Mouse (Mus musculus): ENCODE data around the gene Ttbk2. TPM values are rescaled to one million over a fixed set of nuclear protein-coding genes. Genes with fewer than 3 reads are reported as not detected.

Gene Ttbk2
- polyA plus RNA-seq (2015; fragmentation: Nextera tagmentation; extraction: Ambion mirVana), result 11.6 and 12.3 TPM in 2 replicates

GRCm38 (mm10) chr2:120850424-120851082, at the start of gene Ttbk2:
Ttbk2 (minus strand) TSS chr2:120850604.
- H3K9ac ChIP-seq, result peak within 1 kb of the TSS; percentile 90
- ATAC-seq (ENCODE audit: low read depth), result peak; percentile 100
- H3K4me2 ChIP-seq, result peak within 1 kb of the TSS; percentile 71
- H3K27ac ChIP-seq (replicated peaks), result peak within 1 kb of the TSS; percentile 91
- H3K27me3 ChIP-seq, result no peaks in the 10 kb centered on the region
- H3K9me3 ChIP-seq, result no peaks in the 10 kb centered on the region
- peak within 1 kb of the TSS; percentile 92 for H3K4me3 ChIP-seq
- H3K4me1 ChIP-seq (replicated peaks), result peaks cover 22% of the 10 kb centered on the region
- WGBS, result 1% methylated on average over 38 of the region's 39 CpGs
- no peaks in the 10 kb centered on the region for H3K36me3 ChIP-seq

DNA sequence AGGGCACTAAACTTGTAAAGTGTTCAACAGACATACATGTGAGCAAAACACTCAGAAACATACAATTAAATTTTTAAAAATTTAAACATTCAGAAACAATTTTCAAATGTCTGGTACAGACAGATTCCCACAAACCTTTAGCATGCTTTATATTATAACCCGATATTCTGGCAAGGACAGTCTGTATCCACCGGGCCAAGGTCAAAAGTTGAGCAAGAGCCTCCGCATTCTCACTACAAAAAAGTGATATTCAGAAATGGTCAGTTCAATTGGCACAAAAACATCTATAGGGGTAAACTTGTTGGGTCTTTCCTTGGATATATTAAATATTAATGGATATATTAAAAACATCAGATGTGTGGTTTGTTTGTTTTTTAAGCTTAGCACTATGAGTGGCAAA, 46.0 kb upstream of the Ttbk2 start:
- no peak for ATAC-seq (ENCODE audit: low read depth)
- Histone ChIP-seq H3K4me3 (no peak overlapping the region), H3K4me1 (replicated peaks) (no peaks in the 10 kb centered on the region), H3K27me3 (no peaks in the 10 kb centered on the region), H3K9me3 (no peaks in the 10 kb centered on the region), H3K27ac (replicated peaks) (no peak overlapping the region), H3K36me3 (peaks cover 94% of the 10 kb centered on the region), H3K9ac (no peak overlapping the region), H3K4me2 (no peak overlapping the region)
- 96% methylated on average over 3 of the region's 3 CpGs for WGBS

DNA sequence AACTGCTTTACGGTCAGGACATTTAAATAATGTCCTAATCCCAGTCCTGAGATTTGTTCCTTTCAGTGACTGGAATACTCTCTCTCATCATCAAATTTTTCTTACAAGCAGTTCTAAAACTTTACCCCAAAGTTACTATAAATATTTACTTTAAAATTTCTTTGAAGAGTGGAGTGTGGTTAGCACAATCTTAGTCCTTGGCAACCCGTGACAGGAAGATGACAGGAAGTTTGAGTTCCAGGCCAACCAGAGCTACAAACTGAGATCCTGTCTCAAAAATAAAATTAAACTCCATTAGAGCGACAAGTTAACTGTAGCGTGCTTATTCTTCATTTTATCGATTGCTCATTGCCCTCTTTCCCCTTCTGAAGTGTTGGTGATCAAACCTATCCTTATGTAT, 37.2 kb upstream of the Ttbk2 start:
- H3K27me3 ChIP-seq, result no peaks in the 10 kb centered on the region
- no peak overlapping the region for H3K4me3 ChIP-seq
- no peak for ATAC-seq (ENCODE audit: low read depth)
- H3K4me2 ChIP-seq, result no peak overlapping the region
- peaks cover 74% of the 10 kb centered on the region for H3K36me3 ChIP-seq
- H3K27ac ChIP-seq (replicated peaks), result no peak overlapping the region
- WGBS, result 93% methylated on average over 5 of the region's 5 CpGs
- H3K9me3 ChIP-seq, result no peaks in the 10 kb centered on the region
- H3K4me1 ChIP-seq (replicated peaks), result no peaks in the 10 kb centered on the region
- H3K9ac ChIP-seq, result no peak overlapping the region

DNA sequence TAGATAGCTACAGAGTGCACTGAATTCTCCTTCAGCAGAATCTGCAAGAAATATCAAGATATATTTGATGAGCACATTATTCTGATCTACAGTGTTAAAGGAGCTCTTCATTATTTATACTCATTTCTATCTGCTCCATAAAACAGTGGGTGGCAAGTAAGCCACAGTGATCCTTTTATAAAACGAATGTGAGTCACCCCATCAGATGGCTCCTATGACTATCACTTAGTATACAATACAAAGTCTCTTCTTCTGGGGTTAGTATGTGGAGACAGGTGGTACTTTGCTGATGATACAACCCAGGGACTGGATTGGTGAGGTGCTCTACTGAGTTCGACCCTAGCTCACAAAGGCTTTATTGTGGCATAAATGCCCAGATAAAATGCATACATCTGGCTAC, 22.8 kb upstream of the Ttbk2 start:
- Histone ChIP-seq H3K27ac (replicated peaks) (no peak overlapping the region), H3K4me1 (replicated peaks) (no peaks in the 10 kb centered on the region), H3K9ac (no peak overlapping the region), H3K27me3 (no peaks in the 10 kb centered on the region), H3K4me2 (no peak overlapping the region), H3K9me3 (no peaks in the 10 kb centered on the region), H3K36me3 (peaks cover 79% of the 10 kb centered on the region), H3K4me3 (no peak overlapping the region)
- WGBS, result 81% methylated on average over 2 of the region's 2 CpGs
- ATAC-seq (ENCODE audit: low read depth), result no peak

DNA sequence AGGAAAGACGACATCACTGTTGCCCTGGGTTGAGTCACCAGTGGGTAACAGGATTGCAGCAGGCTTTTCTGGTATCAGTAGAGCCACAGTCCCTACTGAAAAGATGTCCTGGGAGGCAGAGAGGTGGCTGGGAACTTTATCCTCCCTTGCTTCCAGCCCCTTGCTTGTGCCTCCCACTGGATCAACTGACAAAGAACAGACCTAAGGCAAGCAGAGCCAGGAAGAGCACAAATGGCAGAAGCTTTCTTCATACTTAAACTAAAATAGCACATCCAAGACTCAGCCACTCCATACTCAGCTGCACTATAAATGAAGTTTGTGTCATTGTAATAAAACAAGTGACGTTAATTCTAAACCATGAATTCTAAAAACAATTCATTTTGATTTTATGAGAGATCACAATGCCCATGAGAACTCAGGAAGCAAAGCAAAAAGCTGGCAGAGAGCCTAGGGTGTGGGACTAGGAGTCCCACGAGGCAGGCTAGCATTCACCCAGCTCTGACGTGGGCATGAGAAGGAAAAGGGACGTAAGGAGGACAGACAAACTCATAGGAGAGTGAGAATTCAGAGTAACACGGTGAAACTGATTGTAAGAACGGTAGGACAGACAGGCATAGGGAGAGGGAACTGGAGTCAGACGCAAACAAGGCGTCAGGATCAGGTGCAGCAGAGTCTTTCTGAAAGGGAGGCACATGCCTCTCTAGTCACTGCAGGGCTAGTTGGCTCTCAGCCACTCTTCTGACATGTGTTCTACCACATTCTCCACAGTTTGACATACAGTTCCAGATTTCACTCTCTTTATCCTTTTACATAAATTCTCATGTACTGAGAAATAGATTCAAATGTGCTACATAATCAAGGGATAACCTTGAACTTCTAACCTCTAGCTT, 21.3 kb upstream of the Ttbk2 start:
- no peaks in the 10 kb centered on the region for H3K4me1 ChIP-seq (replicated peaks)
- no peak for ATAC-seq (ENCODE audit: low read depth)
- H3K4me2 ChIP-seq, result no peak overlapping the region
- no peak overlapping the region for H3K9ac ChIP-seq
- no peak overlapping the region for H3K4me3 ChIP-seq
- H3K9me3 ChIP-seq, result no peaks in the 10 kb centered on the region
- peaks cover 80% of the 10 kb centered on the region for H3K36me3 ChIP-seq
- H3K27me3 ChIP-seq, result no peaks in the 10 kb centered on the region
- H3K27ac ChIP-seq (replicated peaks), result no peak overlapping the region; the same call in 1 of the 2 replicates
- 75% methylated on average over 9 of the region's 9 CpGs for WGBS

DNA sequence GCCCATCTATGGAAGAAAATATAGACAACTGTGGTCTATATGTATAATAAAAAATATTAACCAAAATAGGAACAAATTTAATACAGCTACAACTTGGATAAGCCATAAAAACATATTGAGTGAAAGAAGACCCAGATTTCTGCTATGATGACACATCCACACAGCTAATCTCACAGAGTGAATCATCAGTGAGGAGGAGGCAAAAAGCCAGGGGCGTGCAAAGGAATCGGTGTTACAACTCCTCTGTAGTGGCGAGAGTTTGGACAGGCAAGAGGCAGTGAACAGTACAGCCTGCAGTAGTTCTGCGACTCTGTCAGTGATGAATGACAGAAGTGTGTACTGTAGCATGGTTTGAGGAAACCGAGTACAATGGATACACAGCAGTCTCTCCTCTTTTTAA, 16.9 kb upstream of the Ttbk2 start:
- H3K4me3 ChIP-seq, result no peak overlapping the region
- H3K36me3 ChIP-seq, result peaks cover 84% of the 10 kb centered on the region
- no peak for ATAC-seq (ENCODE audit: low read depth)
- H3K9ac ChIP-seq, result no peak overlapping the region
- no peaks in the 10 kb centered on the region for H3K4me1 ChIP-seq (replicated peaks)
- H3K9me3 ChIP-seq, result no peaks in the 10 kb centered on the region
- H3K4me2 ChIP-seq, result no peak overlapping the region
- WGBS, result 92% methylated on average over 5 of the region's 5 CpGs
- no peak overlapping the region for H3K27ac ChIP-seq (replicated peaks)
- H3K27me3 ChIP-seq, result no peaks in the 10 kb centered on the region

- WGBS, result 20% methylated on average over 1 of the region's 1 CpGs
- H3K4me3 ChIP-seq, result no peak overlapping the region
- H3K4me1 ChIP-seq (replicated peaks), result no peaks in the 10 kb centered on the region
- no peak overlapping the region for H3K27ac ChIP-seq (replicated peaks)
- H3K27me3 ChIP-seq, result no peaks in the 10 kb centered on the region
- H3K36me3 ChIP-seq, result peaks cover 83% of the 10 kb centered on the region
- ATAC-seq (ENCODE audit: low read depth), result no peak
- no peaks in the 10 kb centered on the region for H3K9me3 ChIP-seq
- H3K9ac ChIP-seq, result no peak overlapping the region
- no peak overlapping the region for H3K4me2 ChIP-seq
Observed at GRCm38 (mm10) chr2:120866561-120866960, 16.2 kb upstream of the Ttbk2 start.

GRCm38 (mm10) chr2:120863389-120863788, 13.0 kb upstream of the Ttbk2 start:
- Histone ChIP-seq H3K4me2 (no peak overlapping the region), H3K9me3 (no peaks in the 10 kb centered on the region), H3K27ac (replicated peaks) (no peak overlapping the region), H3K4me3 (no peak overlapping the region), H3K27me3 (no peaks in the 10 kb centered on the region), H3K9ac (no peak overlapping the region), H3K36me3 (peaks cover 70% of the 10 kb centered on the region), H3K4me1 (replicated peaks) (no peaks in the 10 kb centered on the region)
- 95% methylated on average over 1 of the region's 1 CpGs for WGBS
- ATAC-seq (ENCODE audit: low read depth), result no peak

GRCm38 (mm10) chr2:120860699-120861098, 10.3 kb upstream of the Ttbk2 start:
- no peak for ATAC-seq (ENCODE audit: low read depth)
- H3K27me3 ChIP-seq, result no peaks in the 10 kb centered on the region
- H3K27ac ChIP-seq (replicated peaks), result no peak overlapping the region

GRCm38 (mm10) chr2:120858131-120858530, 7.7 kb upstream of the Ttbk2 start:
- 84% methylated on average over 3 of the region's 3 CpGs for WGBS
- Histone ChIP-seq H3K4me1 (replicated peaks) (no peaks in the 10 kb centered on the region), H3K27me3 (no peaks in the 10 kb centered on the region), H3K9ac (no peak overlapping the region), H3K9me3 (no peaks in the 10 kb centered on the region), H3K4me3 (no peak overlapping the region), H3K36me3 (peaks cover 29% of the 10 kb centered on the region), H3K4me2 (no peak overlapping the region), H3K27ac (replicated peaks) (no peak overlapping the region)
- no peak for ATAC-seq (ENCODE audit: low read depth)

More at GRCm38 (mm10) chr2:120860699-120861098, 10.3 kb upstream of the Ttbk2 start:
- H3K4me1 ChIP-seq (replicated peaks), result no peaks in the 10 kb centered on the region
- peaks cover 52% of the 10 kb centered on the region for H3K36me3 ChIP-seq
- 72% methylated on average over 1 of the region's 1 CpGs for WGBS
- H3K9me3 ChIP-seq, result no peaks in the 10 kb centered on the region
- H3K9ac ChIP-seq, result no peak overlapping the region
- H3K4me2 ChIP-seq, result no peak overlapping the region
- H3K4me3 ChIP-seq, result no peak overlapping the region

DNA sequence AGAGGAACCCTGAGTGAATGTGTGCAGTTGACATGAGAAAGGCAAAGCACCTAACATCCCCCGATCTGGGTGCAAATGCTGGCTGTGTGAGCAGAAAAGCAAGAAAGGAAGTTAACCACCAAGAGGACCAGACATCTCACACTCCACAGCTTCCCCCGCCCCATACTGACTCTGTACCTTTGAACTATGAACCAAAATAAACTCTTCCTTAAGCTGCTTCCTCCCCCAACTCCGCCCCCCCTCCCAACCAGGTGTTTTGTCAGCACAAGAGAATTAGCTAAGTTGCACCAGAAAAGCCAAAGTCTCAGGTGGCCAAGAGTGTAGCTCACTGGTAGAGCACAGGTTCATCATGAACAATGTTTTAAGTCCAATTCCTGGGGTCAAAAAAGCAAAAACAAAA, 2.7 kb upstream of the Ttbk2 start:
- H3K36me3 ChIP-seq, result no peaks in the 10 kb centered on the region

DNA sequence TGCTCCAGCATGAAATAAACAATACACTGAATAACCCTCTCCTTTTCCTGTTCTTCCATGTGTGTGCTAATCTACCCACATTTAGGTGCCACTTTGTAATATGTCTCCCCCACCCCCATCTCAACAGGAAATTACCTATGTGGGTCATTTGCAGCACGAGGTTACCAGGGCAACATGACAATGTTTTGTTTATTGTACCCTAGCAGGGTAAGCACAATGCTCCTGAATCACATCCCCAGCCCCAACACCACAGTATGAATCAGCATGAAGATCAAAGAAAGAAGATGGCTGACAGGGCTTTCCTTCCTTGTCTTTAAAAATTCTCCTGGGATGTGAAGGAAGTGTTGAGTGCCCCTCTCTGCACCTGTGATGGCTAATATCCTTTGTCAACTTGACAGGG, 2.2 kb upstream of the Ttbk2 start:
- Histone ChIP-seq H3K27ac (replicated peaks) (no peak overlapping the region), H3K27me3 (no peaks in the 10 kb centered on the region), H3K4me2 (no peak overlapping the region), H3K9ac (no peak overlapping the region), H3K4me3 (no peak overlapping the region), H3K4me1 (replicated peaks) (peaks cover 21% of the 10 kb centered on the region), H3K9me3 (no peaks in the 10 kb centered on the region), H3K36me3 (no peaks in the 10 kb centered on the region)
- 5% methylated on average over 1 of the region's 1 CpGs for WGBS
- ATAC-seq (ENCODE audit: low read depth), result no peak

More for the DNA sequence above, 2.7 kb upstream of the Ttbk2 start:
- Histone ChIP-seq H3K9me3 (no peaks in the 10 kb centered on the region), H3K27ac (replicated peaks) (no peak overlapping the region), H3K4me1 (replicated peaks) (peaks cover 15% of the 10 kb centered on the region), H3K27me3 (no peaks in the 10 kb centered on the region), H3K4me2 (no peak overlapping the region), H3K9ac (no peak overlapping the region), H3K4me3 (no peak overlapping the region)
- WGBS, result 82% methylated on average over 3 of the region's 3 CpGs
- no peak for ATAC-seq (ENCODE audit: low read depth)
